Mouse (Mus musculus): Measurements from ENCODE around the gene Srsf4. TPM values are rescaled to one million over a fixed set of nuclear protein-coding genes. Genes with fewer than 3 reads are reported as not detected.

The Srsf4 gene
- polyA plus RNA-seq, 1 experiment from 2014 or later, result 97.5 TPM

DNA sequence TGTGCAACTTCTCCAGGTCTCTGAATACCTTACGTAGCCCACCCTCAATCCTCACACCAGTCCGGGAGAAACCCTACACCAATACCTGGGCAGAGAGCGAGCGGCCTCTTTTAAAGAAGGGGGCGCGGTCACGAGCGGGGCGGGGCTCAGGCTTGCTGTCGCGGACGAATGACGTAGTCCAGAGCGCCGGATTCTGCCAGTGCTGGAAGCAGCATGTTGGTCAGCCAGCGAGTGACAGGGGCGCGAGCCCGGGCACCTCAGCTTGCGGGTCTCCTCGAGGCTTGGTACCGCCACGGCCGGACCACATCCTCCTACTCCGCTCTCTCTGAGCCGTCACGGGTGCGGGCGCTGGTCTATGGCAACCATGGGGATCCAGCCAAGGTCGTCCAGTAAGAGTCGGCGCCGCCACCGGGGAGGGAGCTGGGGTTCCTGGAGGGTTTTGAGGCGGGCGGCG lies 30.1 kb upstream of the Srsf4 start, which contains the start of gene Mecr:
Mecr (plus strand) TSS at position 181 of the 454 bp plus-strand sequence.
- H3K9ac ChIP-seq, result peak within 1 kb of the TSS; percentile 68
- no peaks in the 10 kb centered on the region for H3K9me3 ChIP-seq (replicated peaks)
- peaks cover 40% of the 10 kb centered on the region for H3K27me3 ChIP-seq (replicated peaks)
- WGBS (ENCODE audit: insufficient replicate concordance), result 1% methylated on average over 37 of the region's 37 CpGs
- H3K4me3 ChIP-seq, result peak within 1 kb of the TSS; percentile 74
- peak; percentile 86 for ATAC-seq
- no peak within 1 kb of the TSS for H3K27ac ChIP-seq
- H3K36me3 ChIP-seq, result peaks cover 15% of the 10 kb centered on the region
- peaks cover 27% of the 10 kb centered on the region for H3K4me1 ChIP-seq
- H3K4me2 ChIP-seq, result peak within 1 kb of the TSS; percentile 81

DNA sequence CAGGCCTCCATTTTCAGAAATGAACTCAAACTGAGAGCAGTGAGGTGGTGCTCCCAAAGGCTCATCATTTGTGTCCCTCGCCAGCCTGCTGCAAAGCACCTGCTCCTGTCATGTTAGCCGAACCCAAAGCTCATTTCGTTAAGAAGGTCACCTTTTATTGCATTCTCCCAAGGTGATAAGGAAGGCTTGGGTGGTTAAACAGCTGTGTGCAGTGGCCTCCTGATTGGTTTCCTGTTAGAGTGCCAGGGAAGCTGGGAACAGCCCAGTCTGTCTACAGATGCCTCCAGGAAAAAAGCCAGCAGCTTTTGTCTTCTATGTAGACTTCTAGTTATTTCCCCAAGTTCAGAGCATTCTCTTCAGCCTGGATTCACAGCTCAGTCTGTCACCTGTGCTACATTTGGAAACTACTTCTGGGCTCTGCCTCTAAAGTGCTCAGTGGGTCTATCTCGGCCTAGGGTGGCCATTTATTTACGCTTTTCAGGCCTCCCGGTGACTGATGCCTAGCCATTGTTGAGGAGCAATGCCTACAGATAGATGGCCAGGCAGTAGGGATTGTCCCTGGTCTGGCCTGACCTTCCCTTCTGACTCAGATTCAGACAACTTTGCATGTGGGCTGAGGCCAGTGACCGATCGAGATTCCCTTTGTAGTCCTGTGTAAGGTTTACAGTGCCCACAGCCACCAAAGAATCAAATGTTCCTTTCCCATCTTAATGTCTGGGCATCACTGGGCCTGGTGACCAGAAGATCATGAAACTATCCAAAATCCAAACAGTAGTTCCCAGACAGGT lies 27.2 kb upstream of the Srsf4 start:
- H3K4me3 ChIP-seq, result no peak overlapping the region
- no peak for ATAC-seq
- 72% methylated on average over 8 of the region's 8 CpGs for WGBS (ENCODE audit: insufficient replicate concordance)

DNA sequence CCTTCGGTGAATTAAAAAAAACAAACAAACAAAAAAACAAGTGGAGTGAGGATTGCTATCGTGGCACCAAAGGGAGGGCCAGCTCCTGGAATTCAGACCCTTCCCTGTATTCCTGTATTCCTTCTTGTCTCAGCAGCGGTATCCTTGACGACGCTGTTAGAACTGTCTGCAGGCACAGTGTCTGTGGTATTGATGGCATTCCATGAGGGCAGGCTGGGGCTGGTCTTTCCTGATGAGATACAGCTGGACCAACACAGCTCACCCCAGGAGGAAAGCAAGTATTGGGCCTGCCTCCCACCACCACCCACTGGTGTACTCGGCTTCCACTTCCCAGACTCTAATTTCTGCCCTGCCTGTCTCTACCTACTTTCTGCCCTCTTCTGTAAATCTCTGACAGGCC lies 25.3 kb upstream of the Srsf4 start:
- Histone ChIP-seq H3K27me3 (replicated peaks) (no peaks in the 10 kb centered on the region), H3K4me2 (no peak overlapping the region), H3K9ac (no peak overlapping the region), H3K4me1 (peaks cover 20% of the 10 kb centered on the region), H3K4me3 (no peak overlapping the region), H3K36me3 (peaks cover 26% of the 10 kb centered on the region), H3K27ac (no peak overlapping the region), H3K9me3 (replicated peaks) (no peaks in the 10 kb centered on the region)
- 77% methylated on average over 6 of the region's 6 CpGs for WGBS (ENCODE audit: insufficient replicate concordance)
- ATAC-seq, result no peak

More for the DNA sequence above, 27.2 kb upstream of the Srsf4 start:
- H3K9ac ChIP-seq, result no peak overlapping the region
- H3K4me1 ChIP-seq, result peaks cover 24% of the 10 kb centered on the region
- H3K27me3 ChIP-seq (replicated peaks), result peaks cover 11% of the 10 kb centered on the region
- no peak overlapping the region for H3K4me2 ChIP-seq
- no peaks in the 10 kb centered on the region for H3K9me3 ChIP-seq (replicated peaks)
- H3K36me3 ChIP-seq, result peaks cover 26% of the 10 kb centered on the region
- H3K27ac ChIP-seq, result no peak overlapping the region

DNA sequence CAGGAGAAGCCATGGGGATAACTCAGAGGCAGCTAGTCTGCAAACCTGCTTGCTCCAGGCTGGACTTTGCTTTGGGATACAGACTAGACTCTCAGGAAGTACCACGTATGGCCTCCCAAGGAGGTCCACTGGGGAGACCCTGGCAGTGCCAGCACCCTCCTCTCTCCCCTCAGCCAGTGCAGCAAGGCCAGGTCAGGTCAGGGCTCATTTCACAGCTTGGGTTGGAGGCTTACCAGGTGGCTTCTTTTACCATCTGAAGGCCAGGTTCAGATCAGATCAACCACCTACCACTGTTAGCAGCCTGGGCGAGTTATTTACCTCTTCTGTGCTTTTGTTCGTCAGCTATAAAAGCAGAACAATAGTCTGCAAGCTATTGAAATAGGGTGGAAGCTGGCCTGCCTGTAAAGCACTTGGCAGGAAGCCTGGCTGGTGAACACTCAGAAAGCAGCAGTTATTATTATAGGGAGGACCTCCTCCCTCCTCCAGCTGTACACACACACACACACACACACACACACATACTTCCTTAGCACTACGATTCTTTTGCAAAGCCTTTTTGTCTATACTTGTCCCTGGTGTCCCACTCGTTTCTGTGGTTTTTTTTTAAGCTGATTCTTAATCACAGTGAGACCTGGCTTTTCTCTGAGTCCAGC lies 23.3 kb upstream of the Srsf4 start:
- Histone ChIP-seq H3K27ac (no peak overlapping the region), H3K27me3 (replicated peaks) (no peaks in the 10 kb centered on the region), H3K9ac (no peak overlapping the region), H3K4me1 (0 out of 2 replicates have a peak, but pooled peaks cover 5% of the 10 kb centered on the region), H3K9me3 (replicated peaks) (no peaks in the 10 kb centered on the region), H3K4me3 (no peak overlapping the region), H3K4me2 (no peak overlapping the region), H3K36me3 (peaks cover 33% of the 10 kb centered on the region)
- 64% methylated on average over 5 of the region's 5 CpGs for WGBS (ENCODE audit: insufficient replicate concordance)
- no peak for ATAC-seq

DNA sequence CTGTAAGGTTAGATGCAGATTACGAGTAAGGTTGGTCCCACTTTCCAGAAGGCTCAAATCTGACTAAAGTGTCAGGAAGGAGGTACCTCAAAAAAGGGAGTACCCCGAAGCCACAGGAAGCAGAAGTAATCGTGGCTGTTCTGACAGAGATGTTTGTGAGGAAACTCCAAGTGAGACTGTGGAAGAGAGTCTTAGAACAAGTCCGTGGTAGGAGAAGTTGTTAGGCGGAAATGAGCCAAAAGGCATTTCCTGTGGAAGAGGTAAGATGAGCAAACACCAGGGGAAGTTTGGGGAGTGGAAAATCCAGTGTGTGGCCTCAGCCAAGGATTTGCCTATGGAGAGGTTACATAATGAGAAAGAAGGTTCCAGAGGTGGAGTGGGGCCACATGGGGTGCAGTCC lies 18.5 kb upstream of the Srsf4 start:
- H3K9ac ChIP-seq, result no peak overlapping the region
- no peaks in the 10 kb centered on the region for H3K9me3 ChIP-seq (replicated peaks)
- no peak overlapping the region for H3K27ac ChIP-seq
- no peaks in the 10 kb centered on the region for H3K4me1 ChIP-seq
- no peak overlapping the region for H3K4me2 ChIP-seq
- no peaks in the 10 kb centered on the region for H3K27me3 ChIP-seq (replicated peaks)
- peaks cover 35% of the 10 kb centered on the region for H3K36me3 ChIP-seq
- WGBS (ENCODE audit: insufficient replicate concordance), result 46% methylated on average over 5 of the region's 5 CpGs
- no peak for ATAC-seq
- no peak overlapping the region for H3K4me3 ChIP-seq

DNA sequence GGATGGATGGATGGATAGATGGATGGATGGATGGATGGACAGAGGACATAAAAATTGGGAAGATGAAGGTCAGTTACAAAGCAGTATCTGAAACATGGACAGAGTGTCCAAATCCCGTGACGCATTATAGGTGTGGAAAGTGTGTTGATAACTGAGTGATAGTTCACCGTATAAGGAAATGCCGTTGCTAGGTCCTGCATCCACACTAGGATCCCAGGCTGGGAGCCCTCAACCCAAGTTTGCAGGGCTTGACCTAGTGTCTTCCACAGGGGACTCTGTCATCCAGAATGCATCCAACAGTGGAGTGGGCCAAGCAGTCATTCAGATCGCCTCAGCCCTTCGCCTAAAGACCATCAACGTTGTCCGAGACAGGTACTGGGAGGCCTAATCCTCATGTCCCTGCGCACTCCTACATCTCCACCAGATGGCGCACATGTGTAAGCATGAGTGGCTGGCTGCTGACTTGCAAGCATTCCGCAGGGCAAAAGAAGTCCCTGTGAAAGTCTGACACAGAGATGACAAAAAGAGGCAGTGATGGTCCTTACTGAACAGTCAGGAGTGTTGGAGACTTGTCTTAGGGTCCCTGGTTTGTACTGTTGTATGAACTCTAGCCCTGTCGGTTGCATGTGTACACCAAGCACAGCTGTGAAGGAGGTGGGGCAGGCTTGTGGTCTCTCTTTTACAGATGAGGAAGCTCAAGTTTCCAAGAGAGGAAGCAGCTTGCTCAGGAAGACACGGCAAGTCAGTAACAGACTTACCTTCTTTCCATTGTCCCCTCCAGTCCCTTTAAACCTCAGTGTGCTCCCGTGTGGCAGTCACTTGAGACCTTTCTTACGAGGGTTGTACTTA lies 12.7 kb upstream of the Srsf4 start:
- no peaks in the 10 kb centered on the region for H3K27me3 ChIP-seq (replicated peaks)
- no peak overlapping the region for H3K4me2 ChIP-seq
- H3K27ac ChIP-seq, result no peak overlapping the region
- no peak overlapping the region for H3K4me3 ChIP-seq
- H3K9me3 ChIP-seq (replicated peaks), result no peaks in the 10 kb centered on the region
- ATAC-seq, result peak; percentile 63; the same call in 1 of the 2 replicates
- peaks cover 76% of the 10 kb centered on the region for H3K36me3 ChIP-seq
- H3K4me1 ChIP-seq, result no peaks in the 10 kb centered on the region
- no peak overlapping the region for H3K9ac ChIP-seq
- 40% methylated on average over 15 of the region's 15 CpGs for WGBS (ENCODE audit: insufficient replicate concordance)

DNA sequence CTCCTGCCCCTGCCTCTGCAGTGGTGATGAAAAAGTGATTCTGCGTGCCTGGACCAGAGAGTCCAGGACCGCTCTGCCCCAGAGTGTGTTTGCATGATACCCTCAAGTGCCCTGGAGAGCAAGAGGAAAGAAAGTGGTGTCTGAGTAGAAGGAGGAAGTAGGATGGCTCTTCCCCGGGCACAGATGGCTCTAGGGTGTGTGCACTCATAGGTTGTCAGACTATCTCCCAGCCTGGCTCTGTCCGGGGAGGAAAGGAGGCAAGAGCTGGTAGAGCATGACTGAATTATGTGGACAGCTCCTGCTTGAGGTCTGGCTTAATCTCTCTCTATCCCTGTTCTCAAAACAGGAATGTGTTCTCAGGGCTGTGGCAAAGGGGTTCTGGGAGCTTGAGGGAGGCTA lies 12.1 kb upstream of the Srsf4 start:
- peaks cover 83% of the 10 kb centered on the region for H3K36me3 ChIP-seq

DNA sequence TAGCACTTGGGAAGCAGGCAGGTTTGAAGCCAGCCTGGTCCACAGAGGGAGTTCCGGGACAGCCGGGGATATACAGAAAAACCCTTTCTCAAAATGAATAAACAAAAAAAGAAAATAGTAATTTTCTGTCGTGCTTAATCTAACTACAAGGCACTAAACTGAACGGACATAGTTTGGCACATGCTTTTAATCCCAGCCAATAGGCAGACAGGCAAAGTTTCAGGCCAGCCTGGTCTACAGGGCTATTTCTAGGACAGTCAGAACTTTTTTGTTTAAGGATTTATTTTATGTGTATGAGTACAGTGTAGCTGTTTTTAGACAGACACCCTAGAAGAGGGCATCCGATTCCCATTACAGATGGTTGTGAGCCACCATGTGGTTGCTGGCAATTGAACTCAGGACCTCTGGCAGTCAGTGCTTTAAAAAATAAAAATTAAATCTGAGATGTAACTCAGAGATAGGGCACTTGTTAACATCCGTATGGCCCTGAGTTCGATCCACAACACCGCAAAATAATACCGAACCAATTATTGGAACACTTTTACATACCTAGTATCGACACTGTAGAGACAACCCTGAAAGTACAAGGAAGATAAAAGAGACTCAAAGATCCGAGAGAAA lies 635 bp upstream of the Srsf4 start:
- 0 out of 2 replicates have a peak, but pooled peaks have one; percentile 19 for ATAC-seq
- WGBS (ENCODE audit: insufficient replicate concordance), result 7% methylated on average over 11 of the region's 11 CpGs
- H3K4me2 ChIP-seq, result peak overlapping the region; percentile 81

More for the DNA sequence above, 12.1 kb upstream of the Srsf4 start:
- Histone ChIP-seq H3K4me3 (no peak overlapping the region), H3K27me3 (replicated peaks) (no peaks in the 10 kb centered on the region), H3K4me2 (peak overlapping the region; percentile 5; the same call in 1 of the 2 replicates), H3K9ac (no peak overlapping the region), H3K27ac (0 out of 2 replicates have a peak overlapping the region, but pooled peaks have one; percentile 6), H3K4me1 (no peaks in the 10 kb centered on the region), H3K9me3 (replicated peaks) (no peaks in the 10 kb centered on the region)
- 38% methylated on average over 4 of the region's 4 CpGs for WGBS (ENCODE audit: insufficient replicate concordance)
- no peak for ATAC-seq

DNA sequence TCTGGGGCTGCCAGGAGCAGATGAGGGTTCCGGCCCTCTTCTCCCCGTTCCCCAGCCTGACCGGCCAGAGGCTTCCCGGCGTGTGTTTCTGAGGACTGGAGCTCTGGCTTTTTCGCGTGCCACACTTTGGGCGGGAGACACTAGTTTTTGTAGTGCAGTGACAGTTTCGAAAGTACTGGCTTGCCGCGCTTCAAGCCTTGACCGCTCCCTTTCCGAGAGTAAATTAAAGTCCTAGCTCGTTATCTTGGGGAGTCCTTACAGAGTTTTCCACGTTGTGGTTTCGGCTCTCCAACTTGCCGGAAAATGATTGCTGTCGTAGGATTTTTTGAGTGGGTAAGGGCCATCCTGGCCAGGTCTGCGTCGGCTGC lies 736 bp downstream of the Srsf4 start:
- Histone ChIP-seq H3K27ac (peak overlapping the region; percentile 99), H3K9me3 (replicated peaks) (no peaks in the 10 kb centered on the region), H3K4me3 (peak overlapping the region; percentile 98), H3K36me3 (peaks cover 5% of the 10 kb centered on the region), H3K4me2 (peak overlapping the region; percentile 81), H3K4me1 (peaks cover 62% of the 10 kb centered on the region), H3K9ac (peak overlapping the region; percentile 100), H3K27me3 (replicated peaks) (no peaks in the 10 kb centered on the region)
- peak; percentile 31 for ATAC-seq
- WGBS (ENCODE audit: insufficient replicate concordance), result under 1% methylated on average over 20 of the region's 20 CpGs

More for the DNA sequence above, 635 bp upstream of the Srsf4 start:
- Histone ChIP-seq H3K9ac (peak overlapping the region; percentile 100), H3K4me1 (peaks cover 64% of the 10 kb centered on the region), H3K4me3 (peak overlapping the region; percentile 98), H3K27ac (peak overlapping the region; percentile 99), H3K36me3 (peaks cover 8% of the 10 kb centered on the region), H3K27me3 (replicated peaks) (no peaks in the 10 kb centered on the region), H3K9me3 (replicated peaks) (no peaks in the 10 kb centered on the region)

DNA sequence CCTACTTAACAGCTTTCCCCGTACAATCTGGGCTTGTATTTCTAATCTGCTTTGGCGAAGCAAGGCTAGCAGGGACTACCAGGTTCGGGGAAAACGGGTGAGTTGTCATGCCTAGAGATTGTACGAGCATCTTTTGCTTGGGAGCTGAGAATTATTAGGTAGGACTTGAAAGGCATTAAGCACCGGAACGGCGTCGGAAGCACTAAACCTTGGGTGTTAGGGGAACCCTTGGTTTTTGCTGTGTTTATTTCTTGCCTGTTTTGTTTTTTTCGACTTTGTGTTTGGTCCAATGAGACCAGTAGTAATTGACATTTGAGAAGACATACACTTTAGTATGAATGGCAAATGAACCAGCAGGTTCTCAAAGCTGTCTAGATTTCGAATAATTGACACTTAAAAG lies 1.1 kb downstream of the Srsf4 start:
- H3K36me3 ChIP-seq, result peaks cover 1% of the 10 kb centered on the region
- H3K27ac ChIP-seq, result peak overlapping the region; percentile 99
- H3K9ac ChIP-seq, result peak overlapping the region; percentile 100
- H3K4me3 ChIP-seq, result peak overlapping the region; percentile 98
- ATAC-seq, result no peak
- H3K9me3 ChIP-seq (replicated peaks), result no peaks in the 10 kb centered on the region
- peaks cover 59% of the 10 kb centered on the region for H3K4me1 ChIP-seq
- 2% methylated on average over 11 of the region's 11 CpGs for WGBS (ENCODE audit: insufficient replicate concordance)
- H3K27me3 ChIP-seq (replicated peaks), result no peaks in the 10 kb centered on the region
- peak overlapping the region; percentile 81 for H3K4me2 ChIP-seq

DNA sequence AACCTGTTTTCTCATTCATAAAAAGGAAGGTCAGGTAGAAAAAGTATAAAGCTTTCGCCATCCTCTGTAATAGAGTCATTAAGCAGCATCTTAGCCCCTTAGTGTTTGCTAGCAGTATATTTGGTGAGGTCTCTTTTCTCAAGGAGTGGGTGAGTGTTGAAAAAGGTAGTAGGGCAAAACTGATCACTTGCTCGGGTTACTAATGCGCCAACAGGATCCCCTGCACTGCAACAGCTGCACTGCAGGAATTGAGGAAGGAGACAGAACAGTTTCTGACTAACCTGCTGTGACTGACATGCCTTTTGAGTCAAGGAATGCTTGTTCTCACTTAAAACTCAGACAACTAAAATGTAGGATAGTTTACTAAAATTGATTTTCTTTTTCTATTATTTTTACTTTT lies 1.8 kb downstream of the Srsf4 start:
- H3K4me2 ChIP-seq, result peak overlapping the region; percentile 81
- no peaks in the 10 kb centered on the region for H3K9me3 ChIP-seq (replicated peaks)
- peak overlapping the region; percentile 100 for H3K9ac ChIP-seq
- ATAC-seq, result no peak
- H3K27me3 ChIP-seq (replicated peaks), result no peaks in the 10 kb centered on the region
- H3K27ac ChIP-seq, result no peak overlapping the region
- H3K4me1 ChIP-seq, result peaks cover 57% of the 10 kb centered on the region
- WGBS (ENCODE audit: insufficient replicate concordance), result 30% methylated on average over 3 of the region's 3 CpGs
- no peaks in the 10 kb centered on the region; the same call in 1 of the 2 replicates for H3K36me3 ChIP-seq
- H3K4me3 ChIP-seq, result peak overlapping the region; percentile 98

All from liver, embryonic 12.5 days (tissue).